Mouse (Mus musculus) adrenal gland, postnatal 25 days (tissue): ENCODE measurements at regions not wholly inside any gene's neighbourhood (a gene's known extent, or its start where the extent isn't known, plus 50 kb on each side); places are given as distances from the start of the nearest gene placed in this dataset.
A peak's percentile ranks its signal among the peaks of the same experiment; 100 is the strongest.
"Not testable (repeated sequence)": the region's sequence is repeated elsewhere in the genome, so short reads cannot be mapped to it uniquely, and the experiment has no call there.

ENCODE experiments used
- DNase-seq: peaks from one replicate; pipeline ENCODE4 v3.0.0; 2021; ENCODE audit warnings: mixed read lengths

GRCm38 (mm10) chr5:148820476-148820875 lies 108.6 kb downstream of the Katnal1 start:
- peak; percentile 37 for DNase-seq

- DNase-seq, result no peak
Observed at GRCm38 (mm10) chr5:148819423-148819822, 109.7 kb downstream of the Katnal1 start.

GRCm38 (mm10) chr5:148818746-148819145 lies 110.4 kb downstream of the Katnal1 start:
- DNase-seq, result peak; percentile 50

GRCm38 (mm10) chr5:148812840-148813239 lies 116.3 kb downstream of the Katnal1 start:
- DNase-seq, result no peak

- DNase-seq, result peak; percentile 68
Observed at GRCm38 (mm10) chr5:148812016-148812415, 117.1 kb downstream of the Katnal1 start.

- no peak for DNase-seq
Observed at GRCm38 (mm10) chr5:148809485-148809884, 119.6 kb downstream of the Katnal1 start.

GRCm38 (mm10) chr5:148809055-148809454 lies 120.1 kb downstream of the Katnal1 start:
- DNase-seq, result no peak

- peak; percentile 62 for DNase-seq
Observed at GRCm38 (mm10) chr5:148808426-148808825, 120.7 kb downstream of the Katnal1 start.

GRCm38 (mm10) chr5:148807612-148808011 lies 121.5 kb downstream of the Katnal1 start:
- no peak for DNase-seq

GRCm38 (mm10) chr5:148805030-148805429 lies 124.1 kb downstream of the Katnal1 start:
- no peak for DNase-seq

GRCm38 (mm10) chr5:148803772-148804171 lies 125.3 kb downstream of the Katnal1 start:
- no peak for DNase-seq

GRCm38 (mm10) chr5:148802720-148803119 lies 126.4 kb downstream of the Katnal1 start:
- DNase-seq, result no peak

- no peak for DNase-seq
Observed at GRCm38 (mm10) chr5:148798541-148798940, 130.6 kb downstream of the Katnal1 start.

- no peak for DNase-seq
Observed at GRCm38 (mm10) chr5:148796072-148796471, 133.0 kb downstream of the Katnal1 start.

GRCm38 (mm10) chr5:148794465-148794864 lies 134.7 kb downstream of the Katnal1 start:
- peak; percentile 77 for DNase-seq

- peak; percentile 88 for DNase-seq
Observed at GRCm38 (mm10) chr5:148792736-148793440, 136.2 kb downstream of the Katnal1 start.

- DNase-seq, result no peak
Observed at GRCm38 (mm10) chr5:148791651-148792050, 137.5 kb downstream of the Katnal1 start.

GRCm38 (mm10) chr5:148790343-148790742 lies 138.8 kb downstream of the Katnal1 start:
- DNase-seq, result not testable (repeated sequence)

- DNase-seq, result no peak
Observed at GRCm38 (mm10) chr5:148789823-148790222, 139.3 kb downstream of the Katnal1 start.

GRCm38 (mm10) chr5:148789147-148789566 lies 140.0 kb downstream of the Katnal1 start:
- DNase-seq, result no peak

GRCm38 (mm10) chr5:148788690-148789089 lies 140.4 kb downstream of the Katnal1 start:
- no peak for DNase-seq

GRCm38 (mm10) chr5:148787270-148787669 lies 141.8 kb downstream of the Katnal1 start:
- DNase-seq, result no peak

- not testable (repeated sequence) for DNase-seq
Observed at GRCm38 (mm10) chr5:148781076-148781475, 148.0 kb downstream of the Katnal1 start.
